Mouse (Mus musculus): ENCODE results near the gene Repin1.

Repin1 gene

DNA sequence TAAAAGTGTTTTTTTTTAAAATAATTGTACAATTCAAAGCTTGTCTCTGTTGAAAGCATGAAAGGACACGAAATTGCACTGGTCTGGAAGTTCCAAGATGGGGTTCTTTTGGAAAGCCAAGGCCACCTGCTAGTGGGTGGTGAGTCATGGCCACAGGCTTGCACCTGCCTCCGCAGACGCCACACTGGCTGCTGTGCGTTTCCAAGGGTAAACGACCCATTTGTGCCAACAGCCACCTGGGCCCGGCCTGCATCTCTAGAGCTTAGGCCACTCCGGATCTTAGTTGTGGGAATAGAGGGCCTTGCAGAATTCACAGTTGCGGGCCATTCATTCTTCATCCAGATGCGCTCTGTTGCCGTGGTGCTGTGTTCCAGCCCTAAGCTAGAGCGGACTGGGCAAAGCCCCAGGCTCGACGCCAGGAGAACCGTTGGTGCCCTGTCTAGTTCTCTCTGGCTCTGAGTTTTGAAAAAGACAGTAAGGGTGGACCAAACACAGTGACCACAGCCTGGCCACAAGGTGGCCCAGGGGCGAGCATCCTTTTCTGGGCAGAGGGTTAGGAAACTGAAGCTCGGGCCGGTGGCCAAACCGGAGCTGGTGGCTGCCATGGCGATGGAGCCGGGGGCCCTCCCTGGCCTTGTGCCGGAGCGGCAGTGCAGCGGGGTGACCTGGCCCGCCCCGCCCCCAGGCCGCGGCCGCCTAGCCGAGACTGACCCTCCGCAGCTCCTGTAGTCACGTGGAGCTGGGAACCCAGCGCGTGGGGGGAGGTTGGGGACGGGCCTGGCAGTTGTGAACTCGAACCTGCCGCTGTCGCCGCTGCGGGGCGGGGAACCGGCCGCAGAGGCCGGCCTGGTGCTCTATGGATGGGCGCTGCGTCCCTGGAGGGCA, at the start of gene Repin1, which contains the start of gene Gm44965:
Repin1 (plus strand) TSS at position 726 of the 885 bp plus-strand sequence.
Gm44965 (plus strand) TSS at position 784 of the 885 bp plus-strand sequence.
- DNase-seq (ENCODE audit: low spot score): peak; percentile 94

DNA sequence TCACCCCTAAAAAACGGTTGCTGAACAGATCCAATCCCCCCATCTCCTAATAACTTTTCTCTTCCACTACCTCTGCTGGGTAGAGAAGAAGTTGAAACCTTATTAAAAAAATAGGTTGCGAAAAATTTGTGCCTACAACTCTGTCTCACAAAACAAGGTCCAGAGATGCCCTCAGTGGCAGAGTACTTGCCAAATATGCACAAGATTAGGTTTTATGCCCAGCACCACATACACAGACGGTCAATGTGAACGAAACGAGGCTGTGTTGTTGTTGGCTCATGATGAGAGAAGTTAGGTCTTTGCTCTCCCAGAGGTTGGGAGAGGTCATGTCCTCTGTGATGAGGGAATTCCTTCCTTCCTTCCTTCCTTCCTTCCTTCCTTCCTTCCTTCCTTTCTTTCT, 48.4 kb upstream of the Repin1 start:
- DNase-seq (ENCODE audit: low spot score): no peak

DNA sequence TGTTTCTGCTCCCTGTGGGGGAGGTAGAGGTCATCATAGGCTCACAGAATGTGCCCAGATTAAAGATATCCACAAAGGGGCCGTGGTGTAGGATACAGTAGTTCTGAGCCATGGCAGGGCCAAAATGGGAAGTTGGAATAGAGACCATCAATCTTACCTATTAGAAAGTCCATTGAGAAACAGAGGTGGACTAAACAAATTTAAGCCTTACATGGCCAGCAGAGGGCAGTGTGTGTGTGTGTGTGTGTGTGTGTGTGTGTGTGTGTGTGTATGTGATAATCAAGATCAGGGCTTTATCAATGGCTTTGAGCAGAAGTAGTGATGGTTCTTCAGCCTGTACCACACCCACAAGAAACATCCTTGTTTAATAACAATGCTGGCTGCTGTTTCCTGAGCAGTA, 47.4 kb upstream of the Repin1 start:
- peak; percentile 61 for DNase-seq (ENCODE audit: low spot score)

DNA sequence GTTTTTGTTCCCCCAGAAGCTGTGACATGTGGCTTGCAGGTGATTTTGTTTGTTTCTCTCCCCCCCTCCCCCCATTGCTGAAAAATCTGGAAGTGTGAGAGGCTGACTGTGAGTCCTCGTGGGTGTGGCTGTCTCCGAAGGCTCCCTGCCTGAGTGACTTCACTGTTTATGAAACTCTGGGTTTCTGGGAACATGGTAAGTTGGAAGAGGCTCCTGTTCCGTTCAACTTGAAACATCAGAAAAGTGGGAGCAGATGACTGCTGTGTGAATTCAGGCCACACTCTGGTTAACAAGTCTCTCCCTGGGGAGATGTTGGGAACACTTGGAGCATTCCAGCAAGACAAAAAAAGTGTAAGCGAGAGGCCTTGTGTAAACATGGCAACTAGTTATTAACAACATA, 46.8 kb upstream of the Repin1 start:
- DNase-seq (ENCODE audit: low spot score): no peak

DNA sequence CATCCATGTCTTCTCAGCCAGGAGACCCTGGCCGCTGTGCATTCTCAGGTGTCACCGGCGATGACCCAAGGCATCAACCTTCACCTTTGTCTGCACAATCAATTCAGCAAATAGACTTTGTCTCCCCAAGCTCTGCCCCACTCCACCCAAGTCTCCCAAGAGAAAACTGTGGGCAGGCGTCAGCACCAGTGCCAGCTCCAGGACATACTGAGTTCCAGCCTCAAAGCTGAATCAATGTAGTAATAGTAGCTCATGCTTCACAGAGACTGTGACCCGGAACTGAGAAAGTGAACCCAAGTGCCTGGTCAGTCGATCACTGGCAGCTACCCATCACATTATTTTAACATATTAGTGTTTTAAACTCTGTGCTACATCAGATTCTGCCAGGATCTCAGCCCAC, 45.4 kb upstream of the Repin1 start:
- DNase-seq (ENCODE audit: low spot score): no peak

DNA sequence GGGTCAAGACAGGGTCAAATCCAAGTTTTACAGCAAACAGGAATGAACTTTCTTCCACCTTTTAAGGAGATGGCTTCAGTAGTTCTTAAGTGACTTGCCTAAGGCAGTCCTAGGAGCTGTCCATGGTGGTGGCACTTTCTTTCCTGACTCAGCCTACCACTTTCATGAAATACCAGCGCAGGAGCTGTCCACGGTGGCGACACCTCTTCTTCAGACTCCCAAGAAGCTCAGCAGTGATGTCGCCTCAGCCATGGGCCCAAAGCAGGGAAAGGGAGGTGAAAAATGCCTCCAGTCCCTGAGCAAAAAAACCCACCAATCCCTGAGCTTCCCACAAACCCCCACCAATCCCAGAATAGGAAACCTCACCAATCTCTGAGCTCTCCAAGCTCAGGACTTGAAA, 40.8 kb upstream of the Repin1 start:
- DNase-seq (ENCODE audit: low spot score): peak; percentile 62

DNA sequence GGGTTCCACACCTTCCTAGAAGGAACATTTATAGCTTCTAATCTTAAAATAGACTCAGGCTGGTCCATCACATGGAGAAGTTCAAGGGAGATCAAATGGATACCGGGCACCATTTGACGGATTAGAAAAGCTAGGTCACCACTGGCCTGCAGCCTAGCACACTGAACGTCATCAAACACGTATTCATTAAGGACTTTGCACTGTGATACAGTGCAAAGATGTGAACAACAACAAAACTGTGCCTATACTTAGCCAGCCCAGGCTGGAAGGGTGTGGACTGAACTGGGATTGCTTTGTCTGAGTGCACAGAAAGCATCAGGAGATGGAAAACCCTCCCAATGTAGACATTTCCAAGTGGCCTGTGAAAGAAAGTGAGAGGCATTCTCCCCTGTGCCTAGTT, 39.9 kb upstream of the Repin1 start:
- DNase-seq (ENCODE audit: low spot score): no peak

DNA sequence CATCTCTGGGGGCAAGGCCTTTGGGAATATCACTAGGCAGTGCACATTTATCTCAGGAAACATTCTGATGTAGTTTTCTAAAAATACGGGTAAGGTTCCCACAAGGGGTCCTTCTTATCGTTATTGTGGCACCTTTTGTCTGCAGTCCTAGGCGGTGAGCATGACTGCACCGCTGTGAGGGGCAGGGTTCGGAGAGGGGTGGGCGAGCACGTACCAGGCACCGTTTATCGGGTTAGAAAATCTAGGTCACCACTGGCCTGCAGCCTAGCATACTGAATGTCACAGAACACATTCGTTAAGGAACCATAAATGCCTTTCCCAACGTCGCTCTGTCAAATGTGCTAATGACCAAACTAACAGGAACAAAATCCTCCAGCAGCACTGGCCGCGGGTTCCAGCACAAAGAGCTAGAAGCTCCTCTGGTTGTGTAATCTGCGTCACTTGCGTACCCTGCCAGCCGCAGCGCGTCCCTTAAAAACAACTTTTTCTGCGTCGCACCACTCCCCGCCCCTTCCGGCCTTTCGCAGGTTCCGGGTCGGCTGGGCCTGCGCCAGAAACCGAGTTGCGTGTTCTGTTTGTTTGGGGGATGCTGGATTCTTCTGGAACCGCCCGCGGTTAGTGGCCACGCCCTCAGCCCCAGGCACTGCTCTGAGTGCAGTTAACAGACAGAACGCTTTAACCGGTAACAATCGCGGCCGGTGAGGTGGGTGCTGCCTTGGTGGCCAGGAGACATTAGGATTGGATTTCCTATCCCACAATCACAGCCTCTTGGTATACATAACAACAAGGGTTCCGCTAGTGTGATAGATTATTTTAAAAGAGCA, 39.2 kb upstream of the Repin1 start, which contains the start of gene Lrrc61:
Lrrc61 (plus strand) TSS at position 517 of the 824 bp plus-strand sequence.
- peak; percentile 93 for DNase-seq (ENCODE audit: low spot score)

DNA sequence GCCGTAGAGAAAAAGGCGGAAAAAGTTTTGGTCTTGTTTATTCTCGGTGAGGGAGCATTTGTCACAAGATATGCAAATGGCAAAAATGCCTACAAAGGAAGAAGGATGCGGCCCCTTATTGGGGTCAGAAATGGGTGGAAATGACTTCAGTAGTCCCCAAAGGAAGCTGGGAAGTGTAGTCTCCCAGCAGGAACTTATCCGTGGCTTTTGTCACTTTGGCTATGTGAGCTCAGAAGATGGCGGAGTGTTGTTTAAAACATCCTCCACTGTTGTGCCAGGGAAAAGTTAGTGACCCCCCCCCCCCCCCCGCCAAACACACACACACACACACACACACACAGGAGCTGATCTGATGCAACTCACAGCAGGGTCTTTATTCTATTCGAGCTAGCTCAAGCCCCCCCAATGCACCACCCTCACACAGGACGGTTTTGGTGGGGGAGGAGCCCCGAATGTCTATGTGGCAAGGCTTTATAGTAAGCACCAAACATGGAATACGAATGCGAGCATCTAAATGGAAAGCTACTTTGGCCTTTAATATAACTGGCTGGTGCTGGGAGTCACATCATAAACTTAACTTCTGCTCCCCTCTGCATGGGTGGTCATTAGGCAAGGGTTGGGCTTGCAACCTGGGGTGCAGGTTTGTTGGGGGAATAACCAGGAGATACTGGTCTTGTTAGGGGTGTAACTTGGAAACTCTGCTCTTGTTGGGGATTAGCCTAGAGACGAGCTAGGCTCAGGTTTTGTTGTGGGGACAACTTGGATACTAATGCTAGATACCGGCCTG, 38.4 kb upstream of the Repin1 start:
- DNase-seq (ENCODE audit: low spot score): peak; percentile 83

DNA sequence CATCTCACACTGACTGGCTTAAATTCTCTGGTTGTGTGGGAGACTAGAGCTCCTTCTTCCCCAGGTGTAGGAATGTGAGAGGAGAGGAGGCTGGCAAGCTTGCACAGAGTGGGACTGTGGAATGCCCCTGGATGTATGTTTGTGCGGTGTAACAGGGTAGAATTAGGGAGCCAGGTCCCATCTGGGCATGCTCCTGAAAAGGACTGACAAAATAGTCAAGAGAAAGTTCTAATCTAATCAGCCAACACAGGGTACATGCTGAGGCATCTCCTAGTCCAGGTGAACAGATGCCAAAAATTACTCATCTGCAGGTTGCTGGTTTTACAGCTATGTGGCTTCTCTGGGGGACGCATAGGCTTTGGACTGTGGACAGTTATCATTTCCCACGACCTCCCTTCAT, 37.7 kb upstream of the Repin1 start:
- no peak for DNase-seq (ENCODE audit: low spot score)

DNA sequence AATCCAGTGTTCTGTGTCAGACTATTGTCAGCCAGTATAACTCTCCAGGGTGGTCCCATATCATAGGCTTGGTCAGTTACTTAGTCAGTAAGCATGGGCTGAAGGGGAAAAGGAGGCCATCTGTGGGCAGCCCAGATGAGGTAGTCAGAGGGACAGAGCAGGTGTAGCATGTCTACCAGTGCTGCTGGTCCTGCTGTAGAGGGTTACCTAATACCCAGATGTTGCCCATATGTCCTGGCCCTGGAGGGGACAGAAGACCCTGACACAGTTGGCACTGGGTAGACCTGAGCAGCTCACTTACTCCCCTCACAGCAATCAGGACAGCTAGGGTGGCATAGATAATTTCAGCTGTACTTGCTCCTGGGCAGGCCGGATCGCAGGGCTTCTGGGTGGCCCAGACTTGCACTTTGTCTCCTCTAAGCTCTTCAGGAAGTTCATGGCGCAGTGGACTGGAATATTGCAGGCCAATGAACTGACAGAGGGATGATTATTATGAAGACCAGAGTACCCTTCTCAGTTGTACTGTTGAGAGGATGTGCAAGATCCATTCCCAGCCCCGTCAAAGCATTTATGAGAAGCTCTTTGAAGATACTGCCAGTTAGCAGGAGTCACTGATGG, 27.9 kb upstream of the Repin1 start:
- no peak for DNase-seq (ENCODE audit: low spot score)

DNA sequence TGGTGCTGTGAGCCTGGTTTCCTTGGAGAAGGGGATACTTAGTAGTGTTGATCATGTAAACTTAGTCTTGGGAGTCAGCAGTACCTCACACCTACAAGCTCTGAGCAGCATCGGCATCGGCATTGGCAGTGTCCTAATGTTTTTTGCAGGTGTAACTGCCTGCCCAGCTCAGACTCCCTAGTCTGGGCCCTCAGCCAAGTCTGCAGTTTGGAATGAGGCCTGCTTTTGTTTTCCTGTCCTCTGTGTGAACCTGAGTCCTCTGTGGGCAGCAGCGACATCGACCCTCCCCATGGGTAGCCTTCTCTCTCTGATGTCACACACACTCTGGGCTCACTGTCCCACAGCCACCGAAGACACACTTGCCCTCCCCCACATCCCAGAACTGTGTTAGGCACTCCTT, 27.4 kb upstream of the Repin1 start:
- no peak for DNase-seq (ENCODE audit: low spot score)

DNA sequence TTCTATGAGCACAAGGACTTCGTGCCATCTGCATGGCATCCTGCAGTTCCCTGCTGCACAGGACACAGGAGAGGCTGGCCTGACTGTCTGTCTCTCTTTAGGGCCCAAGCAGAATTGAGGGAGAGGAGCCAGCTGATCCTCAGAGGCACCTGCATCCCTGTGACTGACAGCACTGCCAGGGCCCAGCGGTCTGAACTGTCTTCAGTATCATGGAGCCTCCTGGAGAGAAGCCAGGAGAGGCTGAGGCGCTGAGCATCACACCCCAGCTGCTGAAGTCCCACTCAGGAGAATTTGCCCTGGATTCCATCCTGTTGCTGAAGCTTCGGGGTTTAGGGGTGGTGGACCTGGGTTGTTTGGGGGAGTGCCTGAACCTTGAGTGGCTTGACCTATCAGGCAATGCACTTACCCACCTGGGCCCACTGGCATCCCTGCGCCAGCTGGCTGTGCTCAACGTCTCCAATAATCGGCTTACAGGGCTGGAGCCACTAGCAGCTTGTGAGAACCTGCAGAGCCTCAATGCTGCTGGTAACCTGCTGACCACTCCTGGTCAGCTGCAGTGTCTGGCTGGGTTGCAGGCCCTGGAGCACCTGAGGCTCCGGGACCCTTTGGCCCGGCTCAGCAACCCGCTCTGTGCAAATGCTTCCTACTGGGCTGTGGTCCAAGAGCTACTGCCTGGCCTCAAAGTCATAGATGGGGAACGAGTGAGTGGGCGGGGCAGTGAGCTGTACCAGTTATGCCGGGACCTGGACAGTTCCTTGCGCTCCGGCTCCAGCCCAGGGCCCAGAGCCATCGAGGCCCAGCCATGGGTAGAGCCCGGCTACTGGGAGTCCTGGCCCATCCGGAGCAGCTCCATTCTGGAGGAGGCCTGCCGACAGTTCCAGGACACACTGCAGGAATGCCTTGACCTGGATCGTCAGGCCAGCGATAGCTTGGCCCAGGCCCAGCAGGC, 25.4 kb upstream of the Repin1 start:
- DNase-seq (ENCODE audit: low spot score): no peak

DNA sequence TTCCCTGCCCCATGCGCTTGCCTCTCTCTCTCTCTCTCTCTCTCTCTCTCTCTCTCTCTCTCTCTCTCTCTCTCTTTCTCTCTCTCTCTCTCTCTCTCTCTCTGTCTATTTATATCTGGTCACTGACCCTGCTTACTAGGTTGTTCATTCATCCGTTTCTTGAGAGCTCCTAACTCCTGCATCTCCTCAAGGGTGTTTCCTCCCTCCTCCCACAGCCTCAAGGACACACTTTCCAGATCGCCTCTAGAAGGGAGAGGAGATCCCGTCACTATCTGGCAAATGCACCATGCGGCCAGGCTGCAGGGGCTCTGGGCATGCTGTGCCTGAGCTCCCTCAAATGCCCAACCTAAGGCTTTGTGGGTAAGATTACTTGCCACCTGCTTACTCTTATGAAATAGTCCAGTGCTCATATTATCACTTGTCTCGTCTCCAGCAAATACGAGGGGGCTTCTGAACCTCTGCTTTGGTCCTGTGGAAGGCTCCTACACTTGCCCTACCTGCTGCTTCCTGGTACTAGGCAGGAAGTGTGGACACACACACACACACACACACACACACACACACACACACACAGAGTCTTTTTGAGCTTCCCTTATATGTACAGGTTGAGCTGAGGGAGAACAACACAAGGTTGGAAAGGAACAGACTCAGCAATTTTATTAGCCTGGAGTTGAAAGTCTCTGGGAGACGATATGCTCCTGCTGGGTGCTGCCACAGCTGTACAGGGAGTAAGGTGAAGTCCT, 24.4 kb upstream of the Repin1 start:
- no peak for DNase-seq (ENCODE audit: low spot score)

DNA sequence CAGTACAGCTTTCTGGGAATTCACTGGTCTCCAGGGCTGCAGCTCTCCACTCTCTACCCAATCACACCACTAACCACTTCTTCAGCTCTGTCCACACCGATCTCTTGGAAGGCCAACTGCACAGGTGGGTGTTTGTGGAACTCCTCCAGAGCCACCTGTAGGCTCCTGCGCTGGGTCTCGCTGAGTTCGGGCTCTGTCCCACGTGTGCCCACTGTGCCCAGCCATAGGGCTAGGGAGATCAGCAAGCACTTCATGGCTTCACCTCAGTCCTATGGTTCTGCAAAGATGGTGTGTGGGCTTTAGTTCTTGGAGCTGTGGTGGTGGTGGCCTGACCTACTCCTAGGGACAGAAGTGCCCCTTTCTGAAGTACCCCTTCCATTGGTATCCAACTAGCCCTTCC, 21.7 kb upstream of the Repin1 start:
- DNase-seq (ENCODE audit: low spot score): no peak

DNA sequence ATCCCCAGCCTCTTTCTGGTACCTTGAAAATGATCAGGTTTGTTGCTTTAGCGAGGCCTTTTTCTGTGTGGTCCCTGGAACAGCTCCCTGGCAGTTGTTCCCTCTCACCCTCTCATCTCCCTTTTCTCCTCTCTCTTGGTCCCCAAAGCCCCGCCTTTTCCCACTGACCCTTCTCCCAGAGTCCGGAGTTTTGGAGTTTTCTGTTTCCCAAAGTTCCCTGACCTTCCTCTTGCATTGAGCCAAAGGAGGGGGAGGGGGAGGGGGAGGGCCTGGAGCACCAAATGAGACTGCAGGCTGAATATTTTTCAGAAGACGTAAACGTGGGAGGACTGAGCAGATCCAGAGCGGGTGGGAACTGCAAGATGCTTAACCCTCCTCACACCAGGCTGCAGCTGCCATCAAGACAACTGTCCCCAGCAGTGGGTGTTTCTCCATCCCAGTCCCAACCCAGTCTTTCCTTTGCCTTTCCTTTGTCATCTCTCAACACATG, 21.1 kb upstream of the Repin1 start, which contains the start of gene Rarres2:
Rarres2 (minus strand) TSS at position 218 of the 490 bp plus-strand sequence.
- DNase-seq (ENCODE audit: low spot score): no peak

DNA sequence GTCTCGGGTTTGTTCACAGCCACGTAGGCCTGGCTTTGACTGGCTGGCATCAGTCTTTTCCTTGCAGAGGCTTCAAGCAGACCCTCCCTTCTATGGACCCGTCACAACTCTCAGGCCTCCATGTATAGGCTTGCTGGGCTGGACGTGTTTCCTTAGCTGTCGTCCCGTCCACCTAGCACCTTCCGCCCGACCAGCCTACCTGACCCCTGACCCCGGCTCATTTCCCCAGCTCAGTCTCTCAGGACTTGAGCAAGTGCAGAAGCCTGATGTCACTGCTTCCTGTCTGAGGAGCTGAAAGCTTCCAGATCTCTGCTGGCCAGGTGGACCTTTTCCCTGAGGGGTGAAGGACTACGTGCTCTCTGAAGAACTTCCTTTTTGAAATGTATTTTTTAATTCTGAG, 20.4 kb upstream of the Repin1 start:
- peak; percentile 71 for DNase-seq (ENCODE audit: low spot score)

DNA sequence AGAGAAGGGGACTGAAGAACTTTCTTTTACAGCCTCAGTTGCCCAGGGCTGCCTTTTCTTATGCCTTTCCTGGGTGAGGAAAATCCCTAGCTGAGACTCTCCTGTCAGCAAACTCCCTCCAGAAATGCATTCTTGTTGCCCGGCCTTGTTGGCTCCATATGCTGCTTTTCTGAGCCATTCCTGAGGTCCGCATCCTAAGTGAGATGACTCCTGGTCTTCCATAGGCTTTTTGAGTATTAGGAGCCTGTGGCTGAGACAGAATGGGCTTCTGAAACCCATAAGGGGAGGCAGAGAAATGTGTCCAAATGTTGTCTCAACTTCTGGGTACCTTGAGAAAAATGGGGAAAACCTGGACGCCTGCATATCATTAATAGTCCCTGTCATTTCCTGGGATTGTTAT, 19.7 kb upstream of the Repin1 start:
- DNase-seq (ENCODE audit: low spot score): no peak

DNA sequence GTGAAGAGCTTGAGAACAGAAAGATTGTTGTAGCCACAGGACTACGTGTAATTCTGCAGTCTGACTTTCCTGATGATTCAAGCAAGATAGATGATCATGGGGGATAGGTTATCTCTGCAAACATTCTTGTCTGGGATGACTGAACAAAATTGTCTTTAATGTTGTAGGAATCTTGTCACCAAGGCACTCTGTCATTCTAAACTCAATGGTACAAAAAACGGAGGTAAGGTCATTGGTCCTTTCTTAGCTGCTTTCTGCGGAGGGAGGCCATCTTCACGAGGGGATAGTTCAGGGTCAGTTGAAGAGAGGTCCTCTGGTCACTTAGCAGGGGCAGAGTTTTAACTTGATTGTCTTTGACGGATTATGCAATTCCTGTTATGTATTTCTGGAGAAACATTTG, 14.9 kb upstream of the Repin1 start:
- no peak for DNase-seq (ENCODE audit: low spot score)

All from embryo, embryonic 10 days (tissue).